Mouse (Mus musculus) embryo, embryonic 10 days (tissue): ENCODE measurements around the gene Rad51c.
"Not testable (repeated sequence)": the region's sequence is repeated elsewhere in the genome, so short reads cannot be mapped to it uniquely, and the experiment has no call there.

ENCODE experiments used
- DNase-seq: peaks from one replicate; pipeline ENCODE4 v3.0.0-alpha.2; 2015; ENCODE audit warnings: low spot score

Gene Rad51c

DNA sequence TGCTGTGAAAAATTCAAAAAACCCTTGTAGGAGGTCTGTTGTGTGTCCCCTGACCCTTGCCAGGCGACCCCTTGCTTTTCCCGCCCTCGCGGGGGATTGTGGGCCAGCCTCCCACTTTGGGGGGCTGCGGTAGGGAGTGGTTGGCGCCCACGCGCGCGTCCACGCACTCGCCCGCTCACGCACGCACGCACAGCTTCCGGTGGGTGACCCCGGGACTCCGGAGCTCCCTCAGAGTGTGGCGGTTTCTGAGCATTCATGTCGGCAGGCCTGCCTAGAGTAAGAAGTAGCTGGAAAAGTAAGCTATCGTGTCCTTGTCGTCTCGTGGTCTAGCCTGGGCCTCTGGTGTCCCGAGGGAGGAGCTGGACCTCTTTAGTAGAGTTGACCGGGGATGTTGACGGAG is at the start of gene Rad51c, which contains the start of gene Tex14:
Gene Rad51c, minus strand, starts transcription at position 79 of the 400 bp plus-strand sequence.
Gene Tex14, plus strand, starts transcription at position 190 of the 400 bp plus-strand sequence.
- DNase-seq = no peak

DNA sequence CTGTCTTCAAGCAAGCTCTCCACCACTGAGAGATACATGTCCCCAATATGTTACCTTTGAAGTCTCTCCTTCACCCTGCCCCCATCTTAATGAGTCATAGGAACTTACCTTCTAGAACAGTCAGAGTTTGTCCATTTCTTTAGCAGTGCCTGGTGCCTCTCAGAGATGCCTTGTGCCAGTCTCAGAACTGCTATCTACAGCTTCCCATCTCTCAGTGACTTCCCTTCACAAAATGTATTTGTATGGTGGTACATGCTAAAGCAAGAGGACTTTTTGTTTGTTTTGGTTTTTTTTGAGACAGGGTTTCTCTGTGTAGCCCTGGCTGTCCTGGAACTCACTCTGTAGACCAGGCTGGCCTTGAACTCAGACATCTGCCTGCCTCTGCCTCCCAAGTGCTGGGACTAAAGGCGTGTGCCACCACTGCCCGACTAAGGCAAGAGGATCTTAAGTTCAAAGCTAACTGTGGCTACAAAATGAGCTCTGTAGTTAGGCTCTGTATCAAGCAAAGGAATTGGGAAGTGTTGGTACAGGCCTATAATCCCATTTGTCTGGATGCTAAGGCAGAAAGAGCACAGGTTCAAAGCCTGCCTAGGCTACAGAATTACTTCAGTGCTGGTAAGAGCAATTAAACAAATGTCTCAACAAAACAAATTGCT is 49.4 kb upstream of the Rad51c start:
- DNase-seq = no peak

DNA sequence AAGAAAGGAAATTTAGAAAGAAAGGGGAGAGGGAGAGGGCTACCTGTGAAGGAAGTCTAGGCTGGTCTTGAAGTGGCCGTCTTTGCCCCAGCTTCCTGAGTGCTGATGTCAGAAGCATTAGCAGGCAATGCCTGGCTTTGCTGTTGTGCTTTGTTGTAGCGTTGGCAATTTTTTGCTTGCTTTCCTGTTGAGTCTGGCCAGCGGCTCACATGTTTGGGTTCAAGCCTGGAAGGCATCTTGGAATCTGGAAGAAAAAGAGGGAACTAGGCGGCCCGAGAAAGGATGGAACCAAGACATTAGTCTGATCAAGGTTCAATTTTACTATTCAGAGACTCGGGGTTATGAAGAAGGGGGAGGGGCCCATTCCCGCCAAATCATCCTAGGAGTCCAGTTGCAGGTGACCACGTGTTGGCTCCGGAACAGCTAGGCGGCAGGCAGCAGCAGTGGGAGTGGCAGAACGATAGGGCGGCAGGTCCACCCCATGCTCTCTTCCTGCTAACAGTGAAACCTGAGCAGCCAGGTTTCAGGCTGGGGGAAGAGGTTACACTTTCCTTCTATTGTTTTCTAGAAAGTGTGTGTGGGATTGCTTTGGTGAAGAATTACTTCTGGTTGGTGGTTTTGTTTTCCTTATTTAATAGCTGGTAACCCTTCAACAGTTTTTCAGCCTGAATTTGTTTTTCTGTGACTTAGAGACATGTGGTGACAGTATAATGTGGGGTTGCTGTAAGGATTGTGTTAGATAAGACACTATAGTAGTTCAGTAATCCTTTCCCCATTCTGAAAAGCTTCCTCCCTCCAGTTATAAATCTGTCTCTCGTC is 48.7 kb upstream of the Rad51c start:
- DNase-seq = no peak

DNA sequence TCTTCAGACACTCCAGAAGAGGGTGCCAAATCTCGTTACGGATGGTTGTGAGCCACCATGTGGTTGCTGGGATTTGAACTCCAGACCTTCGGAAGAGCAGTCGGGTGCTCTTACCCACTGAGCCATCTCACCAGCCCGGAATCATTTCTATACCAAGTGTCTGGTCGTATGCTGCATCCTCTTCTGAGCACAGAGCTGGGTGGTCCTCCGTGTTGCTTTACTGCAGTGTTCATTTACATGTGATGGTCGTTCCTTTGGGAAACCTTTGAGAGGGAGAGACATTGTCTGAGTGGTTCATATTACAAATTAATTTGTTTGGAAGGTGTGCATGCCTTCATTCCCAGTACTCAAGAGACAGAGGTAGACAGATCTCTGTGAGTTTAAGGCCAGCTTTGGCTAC is 48.0 kb upstream of the Rad51c start:
- DNase-seq = not testable (repeated sequence)

DNA sequence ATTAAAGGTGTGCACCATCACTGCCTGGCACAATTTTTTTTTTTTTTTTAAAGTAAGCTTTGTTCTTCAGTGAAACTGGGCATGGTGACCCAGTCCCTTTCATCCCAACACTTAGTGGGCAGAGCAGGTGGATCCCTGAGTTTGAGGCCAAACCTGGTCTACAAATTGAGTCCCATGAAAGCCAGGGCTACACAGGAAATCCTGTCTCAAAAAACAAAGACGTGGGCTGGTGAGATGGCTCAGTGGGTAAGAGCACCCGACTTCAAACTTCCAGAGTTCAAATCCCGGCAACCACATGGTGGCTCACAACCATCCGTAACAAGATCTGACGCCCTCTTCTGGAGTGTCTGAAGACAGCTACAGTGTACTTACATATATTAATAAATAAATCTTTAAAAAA is 45.1 kb upstream of the Rad51c start:
- DNase-seq = not testable (repeated sequence)

DNA sequence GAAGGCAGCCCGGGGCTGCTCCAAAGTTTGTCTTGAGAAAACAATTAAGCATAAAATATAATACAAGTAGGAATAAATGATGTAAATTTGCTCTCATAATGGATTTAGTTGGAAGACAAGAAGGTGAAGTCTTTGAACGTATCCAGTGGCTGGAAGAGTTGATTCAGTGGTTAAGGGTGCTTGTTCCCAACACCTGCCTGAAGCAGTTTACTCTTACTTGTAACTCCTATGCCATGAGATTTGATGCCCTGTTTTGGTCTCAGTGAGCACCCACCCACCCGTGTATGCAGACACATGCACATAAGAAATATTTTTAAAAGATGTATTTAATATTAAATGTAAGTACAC is 44.4 kb upstream of the Rad51c start:
- DNase-seq = no peak

DNA sequence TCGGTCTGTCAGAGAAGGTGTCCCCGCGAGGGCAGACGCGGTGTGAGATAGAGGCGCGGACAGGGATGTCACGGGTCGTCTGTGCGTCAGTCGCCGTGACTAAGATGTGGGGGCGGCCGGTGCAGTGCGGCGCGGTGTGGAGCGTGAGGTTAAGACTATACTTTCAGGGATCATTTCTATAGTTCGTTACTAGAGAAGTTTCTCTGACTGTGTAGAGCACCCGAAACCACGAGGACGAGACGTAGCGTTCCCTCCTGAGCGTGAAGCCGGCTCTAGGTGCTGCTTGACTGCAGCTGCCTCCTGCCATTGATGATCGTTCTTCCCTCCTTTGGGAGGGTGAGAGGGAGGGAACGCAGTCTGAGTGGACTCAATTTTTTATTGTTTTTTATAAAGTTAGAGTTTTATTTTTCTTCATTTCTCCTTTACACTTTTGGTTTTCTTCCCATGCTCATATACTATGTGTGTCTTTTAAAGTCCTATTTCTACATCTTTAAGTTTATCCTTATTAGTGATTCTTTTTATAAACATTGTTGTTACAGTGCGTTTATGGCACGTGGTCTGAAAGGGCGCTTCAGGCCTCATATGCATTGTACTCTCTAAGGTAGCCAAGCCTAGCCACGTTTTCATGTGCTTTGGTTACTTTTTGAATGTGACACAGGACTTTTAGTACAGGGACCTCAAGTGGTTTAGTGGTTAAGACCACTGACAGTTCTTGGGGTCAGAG is 43.9 kb upstream of the Rad51c start:
- DNase-seq = peak; percentile 93

DNA sequence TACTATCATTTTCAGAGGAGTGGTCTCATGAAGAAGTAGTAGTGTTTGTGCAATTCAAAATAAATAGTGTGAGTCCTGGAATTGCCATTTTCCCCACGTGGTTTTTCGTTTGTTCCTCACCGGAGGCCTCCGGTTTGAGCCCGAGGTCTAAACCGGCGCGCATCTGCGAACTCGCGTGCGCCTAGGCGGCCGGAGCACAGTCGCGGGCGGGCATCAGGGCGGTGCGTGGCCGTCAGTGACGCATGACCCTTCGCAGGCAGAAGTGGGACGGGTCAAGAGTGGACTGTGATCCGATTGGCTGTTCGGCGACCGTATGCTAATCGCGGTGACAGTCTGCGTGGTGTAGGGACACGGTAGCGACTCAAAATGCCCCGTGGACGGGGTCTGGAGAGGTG is 43.3 kb upstream of the Rad51c start:
- peak; percentile 89 for DNase-seq

DNA sequence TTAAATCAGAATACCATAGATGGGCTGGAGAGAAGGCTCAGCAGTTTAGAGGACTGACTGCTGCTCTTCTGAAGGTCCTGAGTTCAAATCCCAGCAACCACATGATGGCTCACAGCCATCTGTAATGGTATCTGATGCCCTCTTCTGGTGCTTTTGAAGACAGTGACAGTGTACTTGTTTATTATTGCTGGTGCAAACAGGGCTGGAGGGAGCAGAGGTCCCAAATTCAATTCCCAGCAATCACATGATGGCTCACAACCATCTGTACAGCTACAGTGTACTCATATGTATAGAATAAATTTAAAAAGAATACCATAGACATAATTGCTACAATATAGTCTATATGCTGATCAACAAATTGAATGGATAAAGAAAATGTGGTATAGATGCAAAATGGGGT is 42.7 kb upstream of the Rad51c start:
- DNase-seq = no peak

DNA sequence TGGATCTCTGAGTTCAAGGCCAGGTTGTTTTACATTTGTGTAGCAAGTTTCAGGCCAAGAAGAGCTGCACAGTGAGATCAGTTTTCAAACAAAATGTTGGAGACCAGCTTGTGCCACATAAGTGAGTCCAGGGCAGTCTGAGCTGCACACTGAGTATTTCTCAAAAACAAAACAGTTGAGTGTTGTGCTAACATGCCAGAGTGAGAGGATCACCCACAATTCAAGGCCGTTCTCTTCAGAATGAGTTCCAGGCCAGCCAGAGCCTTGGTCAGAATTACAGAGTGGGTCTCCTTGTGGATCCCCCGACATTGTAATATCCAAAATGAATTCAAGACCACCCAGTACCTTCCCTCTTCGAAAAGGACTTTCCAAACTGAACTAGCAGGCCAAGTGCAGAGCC is 41.4 kb upstream of the Rad51c start:
- no peak for DNase-seq

DNA sequence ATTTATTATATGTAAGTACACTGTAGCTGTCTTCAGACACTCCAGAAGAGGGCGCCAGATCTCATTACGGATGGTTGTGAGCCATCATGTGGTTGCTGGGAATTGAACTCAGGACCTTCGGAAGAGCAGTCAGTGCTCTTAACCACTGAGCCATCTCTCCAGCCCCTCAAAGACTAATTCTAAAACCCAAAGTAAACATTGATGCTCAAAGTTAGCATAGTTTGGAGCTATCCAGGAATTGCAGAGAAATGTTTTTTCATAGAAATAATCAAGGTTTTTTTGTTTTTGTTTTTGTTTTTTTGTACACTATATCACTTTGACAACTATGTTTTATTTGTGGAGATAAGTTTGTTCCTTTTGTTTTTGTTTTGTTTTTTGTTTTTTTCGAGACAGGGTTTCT is 40.8 kb upstream of the Rad51c start:
- not testable (repeated sequence) for DNase-seq

DNA sequence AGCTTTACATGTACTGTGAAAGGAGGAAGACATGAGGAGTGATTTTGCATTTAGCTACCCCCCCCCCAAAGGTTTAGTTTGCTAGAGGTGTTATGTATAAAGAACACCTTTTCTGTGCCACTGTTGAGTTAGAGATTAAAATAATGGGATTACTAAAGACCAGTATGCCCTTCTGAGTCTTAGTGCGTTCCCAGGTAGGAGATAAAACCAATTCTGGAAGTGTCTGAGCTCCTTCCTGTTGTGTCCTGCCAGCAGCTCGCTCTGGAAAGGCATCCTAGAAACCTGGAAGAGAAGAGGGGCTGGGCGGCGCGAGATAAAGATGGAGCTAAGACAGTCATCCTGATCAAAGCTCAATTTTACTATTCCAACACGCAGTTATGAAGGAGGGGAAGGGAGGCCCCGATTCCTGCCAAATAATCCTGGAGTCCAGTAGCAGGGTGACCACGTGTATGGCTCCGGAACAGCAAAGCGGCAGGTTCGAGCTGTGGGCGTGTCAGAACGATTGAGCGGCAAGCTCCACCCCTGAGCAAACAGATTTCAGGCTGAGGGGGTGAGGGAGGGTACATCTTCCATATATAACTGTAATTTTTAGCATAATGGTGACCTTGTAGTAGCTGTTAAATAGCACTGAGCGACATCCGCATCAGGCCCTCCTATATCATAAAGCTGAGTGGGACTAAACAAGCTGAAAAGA is 40.1 kb upstream of the Rad51c start:
- DNase-seq = no peak

DNA sequence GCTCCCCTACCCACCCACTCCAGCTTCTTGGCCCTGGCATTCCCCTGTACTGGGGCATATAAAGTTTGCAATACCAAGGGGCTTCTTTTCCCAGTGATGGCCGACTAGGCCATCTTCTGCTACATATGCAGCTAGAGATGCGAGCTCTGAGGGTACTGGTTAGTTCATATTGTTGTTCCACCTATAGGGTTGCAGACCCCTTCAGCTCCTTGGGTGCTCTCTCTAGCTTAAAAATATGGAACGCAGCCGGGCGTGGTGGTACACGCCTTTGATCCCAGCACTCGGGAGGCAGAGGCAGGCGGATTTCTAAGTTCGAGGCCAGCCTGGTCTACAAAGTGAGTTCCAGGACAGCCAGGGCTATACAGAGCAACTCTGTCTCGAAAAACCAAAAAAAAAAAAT is 39.3 kb upstream of the Rad51c start:
- not testable (repeated sequence) for DNase-seq

DNA sequence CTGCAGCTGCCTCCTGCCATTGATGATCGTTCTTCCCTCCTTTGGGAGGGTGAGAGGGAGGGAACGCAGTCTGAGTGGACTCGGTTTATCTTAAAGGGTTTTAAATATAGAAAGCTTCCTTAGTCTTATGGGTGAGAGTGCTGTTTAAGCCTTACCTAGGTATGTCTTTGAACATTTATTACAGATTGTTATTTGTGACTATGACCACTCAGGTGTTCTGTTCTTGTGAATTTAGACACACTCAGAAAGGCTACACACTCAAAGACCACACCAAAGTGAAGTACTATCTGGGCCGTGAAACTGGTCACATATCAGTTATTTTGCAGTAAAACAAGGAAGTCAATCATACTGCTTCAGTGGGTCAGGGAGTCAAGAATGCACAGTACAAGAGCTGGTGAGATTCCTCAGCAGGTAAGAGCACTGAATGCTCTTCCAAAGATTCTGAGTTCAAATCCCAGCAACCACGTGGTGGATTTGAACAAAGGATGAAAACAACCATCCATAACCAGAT is 38.7 kb upstream of the Rad51c start:
- peak; percentile 83 for DNase-seq

DNA sequence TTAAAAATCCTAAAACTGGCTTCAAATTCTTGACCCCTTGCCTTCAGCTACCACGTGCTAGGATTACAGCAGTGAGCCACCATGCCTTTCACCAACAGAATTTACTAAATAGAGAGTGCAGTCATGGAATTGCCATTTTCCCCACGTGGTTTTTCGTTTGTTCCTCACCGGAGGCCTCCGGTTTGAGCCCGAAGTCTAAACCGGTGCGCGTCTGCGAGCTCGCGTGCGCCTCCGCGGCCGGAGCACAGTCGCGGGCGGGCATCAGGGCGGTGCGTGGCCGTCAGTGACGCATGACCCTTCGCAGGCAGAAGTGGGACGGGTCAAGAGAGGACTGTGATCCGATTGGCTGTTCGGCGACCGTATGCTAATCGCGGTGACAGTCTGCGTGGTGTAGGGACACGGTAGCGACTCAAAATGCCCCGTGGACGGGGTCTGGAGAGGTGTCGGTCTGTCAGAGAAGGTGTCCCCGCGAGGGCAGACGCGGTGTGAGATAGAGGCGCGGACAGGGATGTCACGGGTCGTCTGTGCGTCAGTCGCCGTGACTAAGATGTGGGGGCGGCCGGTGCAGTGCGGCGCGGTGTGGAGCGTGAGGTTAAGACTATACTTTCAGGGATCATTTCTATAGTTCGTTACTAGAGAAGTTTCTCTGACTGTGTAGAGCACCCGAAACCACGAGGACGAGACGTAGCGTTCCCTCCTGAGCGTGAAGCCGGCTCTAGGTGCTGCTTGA is 38.1 kb upstream of the Rad51c start:
- DNase-seq = peak; percentile 80

DNA sequence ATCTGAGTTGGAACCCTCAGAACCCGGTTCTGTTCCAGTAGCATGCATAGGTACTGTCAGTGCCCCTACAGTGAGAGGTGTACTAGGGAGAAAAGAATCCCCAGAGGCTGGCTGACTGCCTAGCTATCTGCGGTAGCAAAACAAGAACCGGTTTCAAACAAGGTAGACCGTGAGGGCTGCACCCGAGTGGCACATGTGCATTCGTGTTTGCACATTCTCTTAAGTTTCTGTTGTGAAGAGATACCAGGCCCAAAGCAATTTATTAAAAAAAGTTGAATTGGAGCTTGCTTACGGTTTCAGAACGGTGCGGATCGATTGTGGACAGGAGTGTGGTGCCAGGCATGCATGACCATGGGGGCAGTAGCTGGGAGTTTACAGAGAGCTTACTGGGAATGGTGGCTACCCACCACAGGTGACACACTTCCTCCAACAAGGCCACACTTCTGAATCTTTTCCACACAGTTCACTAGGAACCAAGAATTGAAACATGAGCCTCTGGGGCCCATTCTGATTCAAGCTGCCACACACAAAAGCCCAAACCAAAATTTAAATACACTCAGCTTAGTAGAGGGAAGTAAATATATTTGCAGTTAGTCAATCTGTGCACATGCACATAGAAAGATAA is 35.2 kb upstream of the Rad51c start:
- DNase-seq = no peak

DNA sequence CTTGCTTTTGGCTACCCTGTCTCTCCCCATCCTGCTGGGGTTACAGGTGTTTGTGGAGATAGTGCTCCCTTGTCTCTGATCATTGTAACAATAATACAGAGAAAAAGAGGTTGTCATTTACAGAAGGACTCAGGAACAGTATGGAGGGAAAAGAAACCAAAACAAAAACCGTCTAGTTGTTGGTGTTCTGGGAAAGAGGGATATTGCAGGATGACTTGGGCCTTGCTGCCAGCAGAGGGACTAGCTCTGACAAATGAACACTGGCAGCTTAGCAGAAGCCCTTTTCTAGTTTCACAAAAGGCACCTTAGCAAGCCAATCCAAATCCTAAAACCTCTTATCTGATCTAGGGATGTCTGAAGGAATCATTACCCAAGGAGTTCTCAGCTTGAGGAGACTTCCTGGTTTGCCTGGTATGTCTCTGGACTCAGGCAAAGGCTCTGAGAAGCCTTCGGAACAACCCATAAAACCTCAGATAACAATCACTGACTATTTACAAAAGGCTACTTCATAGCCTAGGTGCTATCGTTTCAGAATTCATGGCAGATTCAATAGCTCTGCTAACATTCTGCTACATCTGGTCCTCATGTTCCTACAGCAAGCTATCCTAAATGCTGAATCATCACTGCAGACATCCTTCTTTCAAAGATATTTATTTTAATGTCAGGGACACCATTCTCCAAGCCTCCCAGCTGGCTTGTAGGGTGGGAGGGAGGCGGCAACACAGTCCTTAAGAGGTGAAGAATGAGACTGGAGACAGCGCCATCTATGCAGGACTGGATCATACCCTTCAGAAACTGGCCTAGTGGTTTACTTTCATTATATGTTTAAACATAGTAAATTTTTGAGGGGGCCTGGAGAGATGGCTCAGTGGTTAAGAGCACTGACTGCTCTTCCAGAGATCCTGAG is 31.8 kb upstream of the Rad51c start:
- no peak for DNase-seq

DNA sequence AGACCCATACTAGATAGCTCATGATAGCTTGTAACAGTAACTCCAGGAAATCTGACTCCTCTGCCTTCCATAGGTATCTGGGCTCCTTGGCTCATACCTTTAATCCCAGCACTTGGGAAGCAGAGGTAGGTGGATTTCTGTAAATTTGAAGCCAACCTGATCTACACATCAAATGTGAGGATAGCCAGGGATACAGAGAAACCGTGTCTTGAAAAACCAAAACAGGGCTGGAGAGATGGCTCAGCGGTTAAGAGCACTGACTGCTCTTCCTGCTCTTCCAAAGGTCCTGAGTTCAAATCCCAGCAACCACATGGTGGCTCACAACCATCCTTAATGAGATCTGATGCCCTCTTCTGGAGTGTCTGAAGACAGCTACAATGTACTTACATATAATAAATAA is 30.4 kb upstream of the Rad51c start:
- DNase-seq = not testable (repeated sequence)

DNA sequence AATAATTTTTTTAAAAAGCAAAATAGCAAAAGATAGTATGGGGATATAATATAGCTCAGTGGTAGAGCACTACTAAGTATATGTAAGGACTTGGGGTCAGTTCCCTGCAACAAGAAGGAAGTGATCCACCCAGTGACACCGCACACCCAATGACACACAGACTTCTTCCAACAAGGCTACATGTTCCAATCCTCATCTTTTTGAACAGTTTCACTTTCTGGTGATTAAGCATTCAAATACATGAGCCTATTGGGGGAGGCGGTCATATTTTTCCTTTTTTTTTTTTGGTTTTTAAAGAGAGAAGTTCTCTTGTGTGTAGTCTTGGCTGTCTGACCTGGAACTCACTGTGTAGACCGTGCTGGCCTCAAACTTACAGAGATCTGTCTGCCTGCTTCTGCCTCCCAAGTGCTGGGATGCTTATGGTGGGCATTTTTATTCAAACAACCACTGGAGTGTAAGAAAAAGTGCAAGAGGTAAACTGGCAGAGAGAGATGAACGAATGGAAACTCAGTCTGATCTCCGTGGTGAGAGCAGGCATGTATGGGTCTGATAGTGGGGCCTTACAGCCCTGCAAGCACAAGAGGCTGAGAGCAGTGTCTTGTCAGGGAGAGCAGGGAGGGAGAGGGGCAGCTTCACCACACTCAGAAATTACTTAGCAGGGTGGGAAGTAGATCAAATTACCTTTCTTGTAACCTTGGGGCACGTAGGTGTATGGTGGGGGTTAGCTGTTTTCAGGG is 28.3 kb upstream of the Rad51c start:
- DNase-seq = no peak
